Mouse (Mus musculus) heart, postnatal 0 days (tissue): Measurements from ENCODE around the gene Gm37419.

Experiments
- CTCF ChIP-seq: IDR thresholded peaks from 2 replicates; pipeline ENCODE4 v1.5.1; 2016; ENCODE audit warnings: antibody characterized with exemption, control low read depth, low read depth
- EP300 ChIP-seq: IDR thresholded peaks from 2 replicates; pipeline ENCODE4 v1.6.1; 2016; ENCODE audit warnings: antibody characterized with exemption, low read depth

- no peak; the same call in 1 of the 2 replicates for TF ChIP-seq CTCF
- TF ChIP-seq EP300: no peak
Observed at GRCm38 (mm10) chr16:23967301-23967700, 21.0 kb upstream of the Gm37419 start.
